Mouse (Mus musculus) lung, postnatal 0 days (tissue): Measurements from ENCODE around the gene Smim24.

Experiments
- CTCF ChIP-seq: IDR thresholded peaks from 2 replicates; pipeline ENCODE4 v1.5.1; 2016; ENCODE audit warnings: antibody characterized with exemption, mild to moderate bottlenecking
- EP300 ChIP-seq: IDR thresholded peaks from 2 replicates; pipeline ENCODE4 v1.6.1; 2016; ENCODE audit warnings: antibody characterized with exemption, mild to moderate bottlenecking, control low read depth

- no peak for TF ChIP-seq CTCF
- no peak for TF ChIP-seq EP300
Observed at GRCm38 (mm10) chr10:81421797-81422100, 28.9 kb downstream of the Smim24 start.
